Mouse (Mus musculus) intestine, embryonic 14.5 days (tissue): ENCODE results near the gene Ppp3ca. TPM values are rescaled to one million over a fixed set of nuclear protein-coding genes. Genes with fewer than 3 reads are reported as not detected.

Experiments
- ATAC-seq: fragments of 200-750 bp; cut with Nextera tagmentation; replicated peaks from 2 replicates; pipeline ENCODE4 v1.8.0; 2017; ENCODE audit warnings: low read depth, moderate number of reproducible peaks, moderate TSS enrichment, moderate library complexity; ENCODE audit not compliant: low FRiP score, low TSS enrichment
- DNase-seq: peaks from one replicate; pipeline ENCODE4 v3.0.0-alpha.2; 2018; ENCODE audit warnings: low spot score
- H3K27ac ChIP-seq: fragments of 300-500 bp; sonication (generic); 2 replicates; pipeline ENCODE4 v1.5.1; 2014; ENCODE audit warnings: low read depth, mild to moderate bottlenecking, control low read depth
- H3K27me3 ChIP-seq: fragments of 300-500 bp; sonication (generic); replicated peaks from 2 replicates; pipeline ENCODE4 v1.6.1; 2014; ENCODE audit warnings: low read length, control low read depth; ENCODE audit not compliant: control insufficient read depth, insufficient read depth
- H3K36me3 ChIP-seq: fragments of 300-500 bp; sonication (generic); 2 replicates; pipeline ENCODE4 v1.6.1; 2014; ENCODE audit warnings: low read length, control low read depth; ENCODE audit not compliant: control insufficient read depth, insufficient read depth
- H3K4me1 ChIP-seq: fragments of 300-500 bp; sonication (generic); replicated peaks from 2 replicates; pipeline ENCODE4 v1.6.1; 2014; ENCODE audit warnings: low read length, control low read depth, mixed read lengths; ENCODE audit not compliant: control insufficient read depth, insufficient read depth
- H3K4me2 ChIP-seq: fragments of 300-500 bp; sonication (generic); 2 replicates; pipeline ENCODE4 v1.6.1; 2014; ENCODE audit warnings: low read length
- H3K4me3 ChIP-seq: fragments of 300-500 bp; sonication (generic); 2 replicates; pipeline ENCODE4 v1.5.1; 2014; ENCODE audit warnings: low read depth, low read length, control low read depth, mixed read lengths
- H3K9ac ChIP-seq: fragments of 300-500 bp; sonication (generic); 2 replicates; pipeline ENCODE4 v1.6.1; 2014; ENCODE audit warnings: mild to moderate bottlenecking, low read length
- H3K9me3 ChIP-seq: fragments of 300-500 bp; sonication (generic); 2 replicates; pipeline ENCODE4 v1.6.1; 2016; ENCODE audit warnings: low read length, control low read depth; ENCODE audit not compliant: control insufficient read depth
- WGBS: fragments of 180-500 bp; shearing (Covaris S2); extraction: QIAGEN DNeasy Blood & Tissue Kit; methylation state at CpG from one replicate; pipeline ENCODE4 v1.1.7; 2014; 5-methylcytosine and 5-hydroxymethylcytosine counted together
- polyA plus RNA-seq: library from polyadenylated mRNA; unstranded; fragments of >200 nt; fragmentation: Nextera tagmentation; extraction: Ambion mirVana; gene quantifications from 2 replicates; pipeline ENCODE4 v1.2.1, GENCODE M21; 2014

Ppp3ca gene
- polyA plus RNA-seq, 1 experiment from 2014 or later = 50.4 TPM

DNA sequence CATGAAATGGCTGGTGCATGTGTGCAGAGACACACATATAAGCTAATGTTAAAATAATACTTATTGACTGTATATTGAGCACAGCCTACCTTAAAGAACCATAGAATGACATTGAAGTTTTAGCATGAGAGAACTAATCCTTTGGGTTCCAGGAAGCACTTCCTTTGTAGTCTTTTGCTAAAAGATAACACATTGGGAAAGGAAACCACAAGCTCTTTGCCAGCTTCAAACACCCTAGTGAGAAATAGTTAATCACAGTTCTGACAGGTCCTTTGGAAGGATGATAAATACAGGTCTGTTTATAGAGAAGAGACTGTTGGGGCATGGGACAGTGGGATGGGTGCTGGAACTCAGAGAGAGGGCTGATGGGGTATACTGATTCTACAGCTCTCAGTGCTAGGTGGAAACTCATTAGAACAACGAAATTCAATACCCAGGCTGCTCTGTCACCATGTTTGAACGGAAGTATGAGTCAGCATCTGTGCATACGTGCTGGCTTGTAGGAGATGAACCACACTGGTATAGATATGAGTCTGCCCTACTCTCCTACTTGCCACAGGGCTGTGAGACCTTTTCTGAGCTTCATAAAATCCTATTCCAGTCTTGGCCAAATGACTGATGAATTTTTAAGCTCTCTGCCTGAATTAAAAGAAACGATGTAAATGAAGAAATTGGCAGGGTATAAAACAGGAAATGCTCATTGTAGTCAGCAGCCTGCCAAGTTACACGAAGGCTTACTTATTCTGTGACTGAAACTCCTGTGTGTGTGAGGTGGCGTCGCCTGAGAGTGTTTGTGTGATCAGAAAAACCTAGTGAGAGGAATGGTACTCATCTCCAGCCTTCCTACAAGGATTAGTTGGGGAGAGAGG is 271.0 kb downstream of the Ppp3ca start:
- no peaks in the 10 kb centered on the region for H3K27me3 ChIP-seq
- no peak overlapping the region for H3K9ac ChIP-seq
- no peak for ATAC-seq
- H3K4me1 ChIP-seq = no peaks in the 10 kb centered on the region
- no peaks in the 10 kb centered on the region for H3K9me3 ChIP-seq
- H3K4me2 ChIP-seq = no peak overlapping the region
- no peak overlapping the region for H3K27ac ChIP-seq
- DNase-seq = no peak
- H3K4me3 ChIP-seq = no peak overlapping the region
- no peaks in the 10 kb centered on the region for H3K36me3 ChIP-seq
- 79% methylated on average over 7 of the region's 7 CpGs for WGBS

DNA sequence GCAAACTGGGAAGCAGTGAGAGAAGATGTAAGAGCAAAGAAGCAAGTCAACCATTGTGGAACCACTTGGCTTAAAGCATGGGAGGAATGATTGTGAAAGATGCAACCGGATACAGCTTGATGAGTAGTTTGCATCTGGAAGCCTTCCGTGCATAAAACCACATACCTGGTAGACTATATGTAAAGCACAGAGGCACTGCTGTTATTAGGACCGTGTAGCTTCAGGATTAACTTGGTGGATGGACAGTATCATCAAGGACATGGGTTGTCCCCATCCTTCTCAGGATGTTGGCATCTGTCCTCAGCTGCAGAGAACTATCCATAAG is 271.6 kb downstream of the Ppp3ca start:
- Histone ChIP-seq H3K4me3 (no peak overlapping the region), H3K4me1 (no peaks in the 10 kb centered on the region), H3K36me3 (no peaks in the 10 kb centered on the region), H3K27me3 (no peaks in the 10 kb centered on the region), H3K27ac (no peak overlapping the region), H3K9ac (no peak overlapping the region), H3K9me3 (no peaks in the 10 kb centered on the region), H3K4me2 (no peak overlapping the region)
- 82% methylated on average over 3 of the region's 3 CpGs for WGBS
- DNase-seq = no peak
- ATAC-seq = no peak

- no peak overlapping the region for H3K9ac ChIP-seq
- no peak overlapping the region for H3K4me3 ChIP-seq
- WGBS = 71% methylated on average over 4 of the region's 4 CpGs
- H3K36me3 ChIP-seq = no peaks in the 10 kb centered on the region
- H3K27ac ChIP-seq = no peak overlapping the region
- H3K4me2 ChIP-seq = no peak overlapping the region
- no peak for DNase-seq
- no peaks in the 10 kb centered on the region for H3K27me3 ChIP-seq
- no peak for ATAC-seq
- no peaks in the 10 kb centered on the region for H3K9me3 ChIP-seq
- no peaks in the 10 kb centered on the region for H3K4me1 ChIP-seq
Observed at GRCm38 (mm10) chr3:136945550-136945949, 275.6 kb downstream of the Ppp3ca start.

DNA sequence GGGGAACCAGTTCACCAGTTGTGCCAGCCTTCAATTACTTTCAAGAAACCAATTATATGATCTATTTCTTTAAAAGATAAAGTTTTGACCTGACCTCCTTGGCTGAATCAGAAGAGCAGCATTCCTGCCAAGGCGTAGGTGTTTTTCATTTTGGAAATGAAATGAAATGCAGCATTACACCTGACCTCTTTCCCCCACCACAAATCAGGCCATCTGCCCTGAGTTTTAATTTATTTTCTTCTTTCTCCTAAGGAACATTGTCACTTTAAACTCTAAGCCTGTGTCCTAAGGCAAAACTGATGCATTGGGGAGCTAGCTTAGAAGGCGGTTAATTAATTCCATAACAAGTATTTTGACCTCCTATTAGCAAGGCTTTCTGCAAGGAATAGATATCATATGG is 276.7 kb downstream of the Ppp3ca start:
- H3K4me2 ChIP-seq = no peak overlapping the region
- H3K9ac ChIP-seq = no peak overlapping the region
- H3K27ac ChIP-seq = no peak overlapping the region
- H3K27me3 ChIP-seq = no peaks in the 10 kb centered on the region
- DNase-seq = no peak
- 90% methylated on average over 2 of the region's 2 CpGs for WGBS
- H3K4me3 ChIP-seq = no peak overlapping the region
- no peaks in the 10 kb centered on the region for H3K4me1 ChIP-seq
- ATAC-seq = no peak
- no peaks in the 10 kb centered on the region for H3K36me3 ChIP-seq
- H3K9me3 ChIP-seq = no peaks in the 10 kb centered on the region

DNA sequence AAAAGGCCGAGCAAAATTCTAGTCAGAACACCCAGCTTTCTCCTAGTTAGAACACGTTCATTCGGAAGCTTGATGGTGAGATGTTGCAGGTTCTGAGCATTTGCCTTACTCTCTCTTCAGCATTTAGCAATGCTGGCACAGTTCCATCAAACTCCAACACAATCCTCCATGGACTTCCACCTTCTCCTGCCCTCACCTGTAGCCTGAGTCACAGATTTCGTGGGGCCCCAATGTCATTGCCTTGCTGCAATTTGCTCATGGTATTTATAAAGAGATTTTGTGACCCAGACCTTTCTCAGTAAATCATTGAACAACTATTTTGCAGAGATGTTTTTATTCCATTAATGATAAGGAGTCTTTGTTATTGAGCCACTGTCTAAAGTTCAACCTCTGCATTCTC is 278.2 kb downstream of the Ppp3ca start:
- ATAC-seq = no peak; the same call in 1 of the 2 replicates
- no peaks in the 10 kb centered on the region for H3K27me3 ChIP-seq
- H3K4me3 ChIP-seq = no peak overlapping the region
- DNase-seq = no peak
- H3K4me1 ChIP-seq = no peaks in the 10 kb centered on the region
- no peak overlapping the region for H3K4me2 ChIP-seq
- H3K27ac ChIP-seq = no peak overlapping the region
- 77% methylated on average over 4 of the region's 4 CpGs for whole genome bisulfite sequencing
- H3K36me3 ChIP-seq = no peaks in the 10 kb centered on the region
- no peaks in the 10 kb centered on the region for H3K9me3 ChIP-seq
- no peak overlapping the region for H3K9ac ChIP-seq

DNA sequence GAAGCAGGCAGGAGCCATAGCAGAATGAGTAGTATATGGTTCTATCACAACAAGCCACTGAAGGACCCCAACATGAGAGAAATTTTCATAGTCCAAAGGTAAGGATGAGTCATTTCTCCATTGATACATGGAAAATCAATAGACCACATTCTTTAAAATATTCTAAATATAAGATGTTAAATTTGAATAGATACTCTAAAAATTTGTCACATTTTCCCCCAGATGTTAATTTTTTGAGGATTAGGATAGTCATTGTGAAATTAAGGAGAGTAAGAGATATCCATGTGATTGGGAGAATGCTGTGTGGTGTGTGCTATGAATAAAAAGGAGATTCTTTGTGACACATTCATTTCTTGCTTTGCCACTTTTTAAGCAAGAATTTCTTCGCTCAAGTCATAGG is 281.9 kb downstream of the Ppp3ca start:
- WGBS = 92% methylated on average over 1 of the region's 1 CpGs
- ATAC-seq (no peak), DNase-seq (no peak)
- Histone ChIP-seq H3K4me1 (no peaks in the 10 kb centered on the region), H3K27ac (no peak overlapping the region), H3K9me3 (no peaks in the 10 kb centered on the region), H3K27me3 (no peaks in the 10 kb centered on the region), H3K36me3 (no peaks in the 10 kb centered on the region), H3K4me2 (no peak overlapping the region), H3K4me3 (no peak overlapping the region), H3K9ac (no peak overlapping the region)

GRCm38 (mm10) chr3:136952822-136953221 is 282.9 kb downstream of the Ppp3ca start:
- H3K27me3 ChIP-seq = no peaks in the 10 kb centered on the region
- no peaks in the 10 kb centered on the region for H3K36me3 ChIP-seq
- ATAC-seq (no peak), DNase-seq (no peak)
- H3K27ac ChIP-seq = no peak overlapping the region
- no peaks in the 10 kb centered on the region for H3K9me3 ChIP-seq
- no peaks in the 10 kb centered on the region for H3K4me1 ChIP-seq
- H3K4me2 ChIP-seq = no peak overlapping the region
- no peak overlapping the region for H3K4me3 ChIP-seq
- WGBS = 82% methylated on average over 1 of the region's 1 CpGs
- no peak overlapping the region for H3K9ac ChIP-seq

DNA sequence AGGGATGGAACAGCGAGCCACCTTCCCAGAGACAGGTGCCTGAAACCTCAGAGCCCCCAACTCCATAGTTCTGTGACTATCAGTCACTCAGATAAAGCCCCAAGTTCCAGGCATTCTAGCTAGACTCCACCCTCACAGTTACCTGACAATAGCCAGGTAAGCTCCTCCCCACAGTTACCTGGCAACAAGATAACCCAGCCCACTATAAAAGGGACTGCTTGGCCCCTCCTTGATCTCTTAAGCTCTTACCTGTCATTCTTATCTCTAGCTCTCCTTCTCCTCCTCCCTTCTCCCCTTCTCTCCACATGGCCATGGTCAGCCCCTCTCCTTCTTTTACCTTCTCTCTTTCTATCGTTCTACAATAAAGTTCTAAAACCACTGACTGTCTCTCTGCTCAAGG is 285.1 kb downstream of the Ppp3ca start:
- ATAC-seq = peak; percentile 83

DNA sequence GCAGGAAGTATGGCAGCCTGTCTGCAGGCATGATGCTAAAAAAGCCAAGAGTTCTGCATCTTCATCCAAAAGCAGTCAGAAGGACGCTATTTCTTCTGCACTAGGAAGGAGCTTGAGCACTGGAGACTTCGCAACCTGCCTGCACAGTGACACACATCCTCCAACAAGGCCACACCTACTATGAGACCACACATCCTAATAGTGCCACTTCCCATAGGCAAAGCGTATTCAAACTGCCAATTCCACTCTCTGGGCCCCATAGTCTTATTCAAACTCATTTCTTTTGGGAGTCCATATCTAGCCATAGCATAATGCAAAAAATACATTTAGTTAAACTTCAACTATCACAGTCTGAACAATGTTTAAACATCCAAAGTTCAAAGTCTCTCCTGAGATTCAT is 290.4 kb downstream of the Ppp3ca start:
- Histone ChIP-seq H3K9me3 (no peaks in the 10 kb centered on the region), H3K9ac (no peak overlapping the region), H3K27me3 (no peaks in the 10 kb centered on the region), H3K27ac (no peak overlapping the region), H3K4me2 (no peak overlapping the region), H3K4me1 (no peaks in the 10 kb centered on the region), H3K4me3 (no peak overlapping the region), H3K36me3 (no peaks in the 10 kb centered on the region)
- DNase-seq = no peak
- 76% methylated on average over 3 of the region's 3 CpGs for WGBS
- peak; percentile 58; the same call in 1 of the 2 replicates for ATAC-seq

More for the DNA sequence above, 285.1 kb downstream of the Ppp3ca start:
- no peak overlapping the region for H3K27ac ChIP-seq
- H3K4me3 ChIP-seq = no peak overlapping the region
- no peaks in the 10 kb centered on the region for H3K36me3 ChIP-seq
- WGBS = 85% methylated on average over 2 of the region's 2 CpGs
- H3K9me3 ChIP-seq = no peaks in the 10 kb centered on the region
- no peak for DNase-seq
- H3K27me3 ChIP-seq = no peaks in the 10 kb centered on the region
- no peak overlapping the region for H3K4me2 ChIP-seq
- H3K4me1 ChIP-seq = no peaks in the 10 kb centered on the region
- H3K9ac ChIP-seq = no peak overlapping the region
